Mouse (Mus musculus) right cerebral cortex, postnatal 4 days (tissue): ENCODE data around the gene 2010300C02Rik.
"Not testable (repeated sequence)": the region's sequence is repeated elsewhere in the genome, so short reads cannot be mapped to it uniquely, and the experiment has no call there.

Experiments
- DNase-seq: peaks from one replicate; pipeline ENCODE4 v3.0.0-alpha.2; 2022

The 2010300C02Rik gene

DNA sequence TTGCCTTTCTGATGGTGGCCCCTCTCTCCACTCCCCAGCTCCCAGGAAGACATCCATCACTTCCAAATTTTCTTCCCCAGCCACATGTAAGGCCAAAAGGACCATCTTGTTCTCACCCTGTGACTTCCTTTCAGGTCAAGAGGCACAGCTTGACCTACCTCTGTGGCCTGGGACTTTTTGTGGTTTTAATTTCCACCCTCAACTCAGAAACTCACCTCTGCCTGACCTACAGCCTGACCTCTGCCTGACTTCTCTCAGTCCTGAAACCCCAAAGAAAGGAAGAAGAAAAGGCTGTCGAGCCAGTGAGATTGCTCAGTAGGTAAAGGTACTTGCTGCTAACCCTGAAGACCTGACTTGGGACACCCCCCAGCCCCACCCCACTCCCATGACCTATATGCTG lies 100.3 kb downstream of the 2010300C02Rik start:
- no peak for DNase-seq

DNA sequence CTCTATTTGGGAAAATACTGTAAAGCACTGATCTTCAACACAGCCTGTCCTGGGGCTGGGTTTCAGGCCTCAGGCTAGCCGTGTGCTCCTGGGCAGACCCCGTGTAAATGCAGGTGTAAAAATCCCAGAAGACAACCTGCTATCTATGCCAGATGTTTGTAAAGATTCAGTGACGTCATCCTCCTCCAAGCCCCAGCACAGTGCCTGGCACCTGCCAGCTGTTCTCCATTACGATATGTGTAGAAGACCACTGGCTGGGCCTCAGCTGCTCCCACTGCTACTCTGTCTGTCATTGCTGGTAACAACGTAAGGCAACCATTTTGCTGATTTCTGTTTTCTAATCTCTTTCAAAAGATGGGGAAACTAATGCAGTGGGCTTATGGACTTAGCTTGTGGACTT lies 102.8 kb downstream of the 2010300C02Rik start:
- DNase-seq = no peak

DNA sequence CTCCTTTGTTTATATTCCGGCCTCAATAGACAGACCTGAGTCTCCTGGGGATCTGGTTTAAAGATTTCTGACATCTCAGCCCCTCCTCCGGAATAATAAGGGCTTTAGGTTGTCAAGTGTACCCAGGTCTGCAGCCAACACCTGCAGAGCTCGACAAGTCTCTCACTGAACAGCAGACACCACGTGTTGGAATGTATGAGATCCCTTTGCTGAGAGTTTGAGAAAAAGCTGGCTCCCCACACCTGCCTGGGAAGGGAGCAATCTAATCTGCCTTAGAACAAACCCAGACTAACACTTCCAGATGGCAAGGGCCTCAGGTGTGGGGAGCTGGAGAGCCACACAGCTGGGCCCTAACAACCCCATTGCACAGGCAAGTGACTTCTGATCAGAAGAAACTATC lies 103.3 kb downstream of the 2010300C02Rik start:
- no peak for DNase-seq

DNA sequence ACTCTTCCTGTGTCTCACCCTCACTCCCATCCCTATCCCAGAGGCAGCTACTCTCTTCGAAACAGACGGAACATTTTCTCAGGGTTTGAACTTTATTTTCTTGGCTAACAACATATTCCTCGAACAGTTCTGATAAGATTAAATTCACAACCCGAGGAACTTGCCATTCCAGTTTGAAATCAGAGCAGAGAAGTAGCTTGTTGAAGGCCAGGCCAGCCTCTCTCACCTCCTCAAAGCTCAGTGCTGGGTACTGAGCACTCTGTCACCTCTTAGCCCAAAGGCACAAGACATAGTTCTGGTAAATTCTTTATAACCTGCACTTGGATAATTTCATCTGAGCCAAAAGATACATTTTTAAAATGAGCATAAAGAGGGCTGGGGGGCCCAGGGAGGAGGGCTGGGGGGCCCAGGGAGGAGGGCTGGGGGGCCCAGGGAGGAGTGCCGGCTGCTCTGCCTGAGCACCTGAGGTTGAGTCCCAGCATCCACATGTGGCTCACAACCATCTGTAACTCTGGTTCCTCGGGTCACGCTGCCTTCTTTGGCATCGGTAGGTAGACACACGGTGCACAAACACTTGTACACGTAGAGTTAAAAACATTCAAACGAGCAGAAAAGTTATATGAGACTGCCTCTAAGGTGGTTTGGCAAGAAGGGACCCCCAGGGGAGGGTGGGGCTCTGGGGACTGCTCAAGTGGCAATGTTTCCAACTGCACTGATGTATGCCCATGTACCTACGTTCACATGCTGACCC lies 104.4 kb downstream of the 2010300C02Rik start:
- DNase-seq = no peak

DNA sequence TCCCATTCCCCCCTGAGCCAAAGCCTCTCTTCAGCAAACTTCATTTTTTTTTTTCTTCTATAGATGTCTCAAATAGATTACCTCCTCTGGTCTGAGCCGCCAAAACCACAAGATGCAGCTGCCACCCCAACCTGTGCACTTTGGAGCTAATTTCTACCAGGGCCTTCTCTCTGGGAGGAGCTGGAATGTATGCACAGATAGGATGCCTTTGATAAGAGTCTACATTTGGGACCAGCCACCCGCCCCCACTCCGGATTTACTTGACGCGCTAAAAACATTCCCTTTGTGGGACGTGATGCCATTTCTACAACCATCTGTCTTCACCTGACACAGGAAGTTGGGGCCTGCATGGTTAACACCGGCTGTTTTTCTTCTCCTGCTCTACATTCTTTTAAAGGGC lies 105.0 kb downstream of the 2010300C02Rik start:
- no peak for DNase-seq

DNA sequence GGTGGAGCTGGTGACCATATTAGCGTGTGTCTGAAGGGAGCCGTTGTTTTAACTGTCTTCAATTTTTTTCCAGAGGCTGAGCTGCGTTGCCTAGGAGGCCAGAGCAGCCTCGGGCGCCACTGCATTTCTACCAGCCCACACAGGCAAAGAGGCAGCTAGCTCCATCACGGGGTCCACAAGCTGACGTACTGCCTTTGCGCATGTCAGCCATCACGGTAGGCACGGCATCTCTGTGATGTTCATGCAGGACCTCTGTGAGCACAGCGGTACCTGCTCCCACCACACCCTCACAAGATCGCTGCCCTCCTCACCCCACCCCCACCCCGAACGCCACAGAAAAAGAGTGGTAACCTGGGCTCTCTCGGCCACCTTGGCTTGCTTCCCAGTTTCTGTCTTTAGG lies 105.8 kb downstream of the 2010300C02Rik start:
- DNase-seq = peak; percentile 16

DNA sequence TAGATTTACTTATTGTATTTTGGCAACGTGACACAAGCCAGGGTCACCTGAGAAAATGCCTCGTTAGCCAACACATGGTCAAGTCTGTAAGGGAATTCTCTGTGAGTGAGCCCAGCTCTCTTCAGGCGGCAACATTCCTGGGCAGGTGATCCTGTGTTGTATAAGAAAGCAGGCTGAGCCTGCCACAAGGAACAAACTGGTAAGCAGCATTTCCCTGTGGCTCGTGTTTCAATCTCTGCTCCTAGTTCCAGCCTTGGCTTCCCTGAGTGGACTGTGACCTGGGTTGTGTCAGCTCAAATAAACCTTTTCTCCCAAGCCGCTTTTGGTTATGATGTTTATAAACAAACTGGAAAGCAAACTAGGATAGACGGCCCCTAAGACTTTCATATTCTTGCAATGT lies 108.9 kb downstream of the 2010300C02Rik start:
- DNase-seq = no peak

DNA sequence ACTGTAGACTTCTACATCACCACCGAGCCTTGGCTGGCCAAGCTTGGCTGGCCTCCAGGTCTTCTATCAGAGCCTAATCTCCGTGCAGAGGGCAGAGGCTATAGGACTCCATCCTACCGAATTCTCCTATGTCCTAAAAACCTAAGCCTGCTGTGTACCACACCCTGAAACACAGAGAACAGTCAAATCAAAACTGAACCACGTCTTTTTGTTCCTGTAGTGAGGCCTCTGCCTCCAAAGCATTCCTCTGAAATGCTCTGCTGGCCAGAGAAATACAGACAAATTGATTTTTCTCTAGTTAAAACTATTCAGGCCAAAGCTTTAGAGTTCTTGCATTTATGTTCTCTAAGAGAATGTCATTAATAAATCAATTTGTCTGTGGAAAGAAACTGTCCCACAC lies 109.6 kb downstream of the 2010300C02Rik start:
- DNase-seq = no peak

DNA sequence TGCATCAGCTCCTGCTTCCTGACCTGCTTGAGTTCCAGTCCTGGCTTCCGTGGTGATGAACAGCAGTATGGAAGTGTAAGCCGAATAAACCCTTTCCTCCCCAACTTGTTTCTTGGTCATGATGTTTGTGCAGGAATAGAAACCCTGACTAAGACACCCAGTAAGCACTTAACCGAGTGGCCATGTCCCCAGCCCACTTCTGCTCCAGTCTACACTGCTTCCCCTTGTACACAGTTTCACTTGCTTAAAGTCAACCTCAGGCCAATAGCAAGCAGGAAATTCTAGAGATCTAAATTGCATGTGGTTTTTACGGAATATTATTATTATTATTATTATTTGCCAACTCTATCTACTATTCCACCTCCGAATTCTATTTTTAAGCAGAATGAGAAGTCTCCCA lies 114.2 kb downstream of the 2010300C02Rik start:
- not testable (repeated sequence) for DNase-seq

DNA sequence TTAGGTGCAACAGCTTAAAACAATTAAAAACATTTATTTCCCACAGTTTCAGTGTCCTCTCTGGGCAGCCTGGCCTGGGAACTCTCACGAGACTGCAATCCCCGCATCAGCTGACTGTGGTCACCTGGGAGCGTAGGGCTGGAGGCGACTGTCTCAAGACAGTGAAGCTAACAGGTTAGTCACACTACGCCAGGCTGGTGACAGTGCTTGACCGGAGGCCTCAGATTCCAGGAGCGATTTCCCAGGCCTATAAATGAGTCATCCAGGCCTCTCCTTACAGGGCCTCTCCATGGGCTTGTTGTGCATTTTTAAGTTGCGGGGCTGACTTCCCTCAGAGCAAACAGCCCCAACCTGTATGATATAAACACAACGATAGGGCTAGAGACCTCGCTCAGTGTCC lies 116.7 kb downstream of the 2010300C02Rik start:
- DNase-seq = no peak

DNA sequence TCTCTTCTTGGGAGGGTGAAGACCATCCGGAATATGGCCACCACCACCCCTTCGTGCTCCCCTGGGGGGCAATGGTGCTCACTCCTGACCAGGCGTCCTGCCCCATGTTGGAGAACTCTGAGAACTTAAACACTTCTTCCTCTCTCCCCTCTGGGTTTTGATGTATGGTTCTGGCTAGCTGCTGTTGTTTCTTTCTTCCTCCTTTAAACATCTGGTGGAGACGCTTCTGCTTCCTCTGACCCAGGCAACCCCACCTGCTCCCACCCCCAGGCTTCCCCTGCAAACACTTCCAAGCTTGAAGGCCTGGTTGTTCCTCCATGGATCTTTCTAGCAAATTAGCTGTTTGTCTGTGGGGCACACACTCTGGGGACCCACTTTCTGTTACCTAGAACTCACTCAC lies 117.6 kb downstream of the 2010300C02Rik start:
- no peak for DNase-seq

DNA sequence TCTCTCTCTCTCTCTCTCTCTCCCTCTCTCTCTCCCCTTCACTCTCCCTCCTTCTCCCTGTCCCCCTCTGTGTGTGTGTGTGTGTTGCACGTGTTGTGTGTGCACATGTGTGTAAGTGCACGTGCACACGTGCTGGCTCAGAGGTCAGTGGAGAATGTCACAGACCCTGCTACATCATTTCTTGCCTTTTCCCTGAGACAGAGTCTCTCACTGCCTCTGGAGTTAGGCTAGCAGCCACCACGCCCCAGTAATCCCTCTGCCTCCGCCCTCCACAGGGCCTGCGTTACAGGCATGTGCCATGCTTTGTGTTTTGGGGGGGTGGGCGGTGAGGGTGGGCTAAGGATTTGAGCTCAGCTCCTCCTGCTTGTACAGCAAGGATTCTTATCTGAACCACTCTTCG lies 118.4 kb downstream of the 2010300C02Rik start:
- DNase-seq = no peak

DNA sequence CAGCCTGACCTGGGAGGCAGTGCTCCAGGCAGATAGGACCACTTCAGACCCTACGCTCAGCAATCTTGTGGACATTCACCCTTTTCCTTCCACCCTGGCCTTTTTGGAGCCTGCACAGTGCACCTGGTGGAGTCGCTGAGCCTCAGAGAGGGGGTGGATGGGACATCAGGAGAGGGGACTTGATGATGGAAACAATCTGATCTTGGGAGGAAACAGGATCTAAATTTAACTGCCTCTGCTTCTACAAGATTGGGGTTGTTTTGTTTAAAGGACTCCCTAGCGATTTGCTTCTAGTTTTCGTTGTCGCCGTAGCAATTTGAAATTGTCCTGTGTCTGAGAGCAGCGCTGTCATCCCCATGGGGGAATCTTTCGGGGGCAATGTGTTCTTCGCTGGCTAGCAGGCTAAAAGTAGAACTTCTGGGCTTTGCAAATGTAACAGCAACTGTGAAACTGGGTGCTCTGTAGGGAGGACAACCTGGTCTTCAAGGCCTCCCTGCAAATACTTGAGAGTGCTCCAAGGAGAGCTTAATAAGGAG lies 119.2 kb downstream of the 2010300C02Rik start:
- no peak for DNase-seq

DNA sequence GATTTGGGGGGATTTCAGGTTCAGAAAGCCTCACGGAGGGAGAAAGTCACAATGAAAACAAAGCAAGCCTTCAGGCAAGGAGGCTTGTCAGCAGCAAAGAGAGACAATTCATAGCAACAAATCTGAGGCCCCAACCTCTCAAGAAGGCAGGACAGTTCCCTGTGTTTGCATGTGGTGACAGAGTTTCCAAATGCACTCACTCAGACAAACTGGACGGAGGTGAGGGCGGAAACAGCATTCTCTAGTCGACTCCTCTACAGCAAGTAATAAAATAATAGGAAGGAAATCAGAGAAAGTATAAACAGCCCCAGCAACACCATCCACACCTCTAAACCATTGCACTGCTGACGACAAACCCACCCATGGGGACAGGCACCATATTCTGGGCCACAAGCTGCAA lies 120.9 kb downstream of the 2010300C02Rik start:
- no peak for DNase-seq

DNA sequence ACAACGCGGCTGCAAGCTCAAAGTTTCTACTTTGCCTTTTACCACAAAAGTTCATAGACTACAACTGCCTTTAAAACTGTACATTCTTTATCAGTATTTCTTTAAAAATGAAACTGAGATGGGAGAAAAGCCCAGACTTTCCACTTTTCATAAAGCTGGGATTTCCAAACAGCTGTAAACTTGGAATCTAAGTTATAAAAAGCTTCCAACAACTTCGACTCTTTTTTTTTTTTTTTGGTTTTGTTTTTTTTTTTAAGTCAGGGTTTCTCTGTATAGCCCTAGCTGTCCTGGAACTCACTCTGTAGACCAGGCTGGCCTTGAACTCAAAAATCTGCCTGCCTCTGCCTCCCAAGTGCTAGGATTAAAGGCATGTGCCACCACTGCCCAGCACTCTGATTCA lies 125.1 kb downstream of the 2010300C02Rik start:
- not testable (repeated sequence) for DNase-seq

DNA sequence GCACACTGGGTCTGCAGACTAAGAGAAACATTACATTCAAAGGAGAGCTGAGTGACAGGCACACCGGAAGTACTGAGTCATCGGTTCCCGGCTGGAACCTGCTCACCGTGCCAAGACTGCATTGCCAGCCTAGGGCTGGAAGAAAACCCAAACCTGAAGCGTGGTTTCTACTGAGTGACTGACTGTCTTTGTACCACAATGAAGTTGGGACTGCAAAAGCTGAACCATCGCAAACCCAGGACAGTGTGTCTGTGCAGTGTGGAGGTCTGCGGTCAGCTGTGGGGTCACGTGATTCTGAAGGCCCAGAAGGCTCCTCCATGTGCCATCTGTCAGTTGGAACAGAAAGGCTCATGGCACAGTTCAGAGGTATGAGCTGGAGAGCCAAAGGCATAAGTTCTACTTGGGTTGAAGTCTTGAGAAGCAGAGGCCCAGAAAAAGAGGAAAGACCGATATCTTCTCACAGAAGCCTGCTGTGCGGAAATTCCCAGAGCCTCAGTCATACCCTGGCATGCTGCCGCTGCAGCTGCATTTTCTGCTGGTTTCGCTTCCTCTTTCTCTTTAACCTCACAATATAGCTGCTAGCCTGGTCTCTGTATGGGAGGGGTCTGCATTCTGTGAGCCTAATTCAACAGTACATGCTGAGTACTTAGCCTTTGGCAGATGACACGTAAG lies 133.9 kb downstream of the 2010300C02Rik start:
- no peak for DNase-seq

DNA sequence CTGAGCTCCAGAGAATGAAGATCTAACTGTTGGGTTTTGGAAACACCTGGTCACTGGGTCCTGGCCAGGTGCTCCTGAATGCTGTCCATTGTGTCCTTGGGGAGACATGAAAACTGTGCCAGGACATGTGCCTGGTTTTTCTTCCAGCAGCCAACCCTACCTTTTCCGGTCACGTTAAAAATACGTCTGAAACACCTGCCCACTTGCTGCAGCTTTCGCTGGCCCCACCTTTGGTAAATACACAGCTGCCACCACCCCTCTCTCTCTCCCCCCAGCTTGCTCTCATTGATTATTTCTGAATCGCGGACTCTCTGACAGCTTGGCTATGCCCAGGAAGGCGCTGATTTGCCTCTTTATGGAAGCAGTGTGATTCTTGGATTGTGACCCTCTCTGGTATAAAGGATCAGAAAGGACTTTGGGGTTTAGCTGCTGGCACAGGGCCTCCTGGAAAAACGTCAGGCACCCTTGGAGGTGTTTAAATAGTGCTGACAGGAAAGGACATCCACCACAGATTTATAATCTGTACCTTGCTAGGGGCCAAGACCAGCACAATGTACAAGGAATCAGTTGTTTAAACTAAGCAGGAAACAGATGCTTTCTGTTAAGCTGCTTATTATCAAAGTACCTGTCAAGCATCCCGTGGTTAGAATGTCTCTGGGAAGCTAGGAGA lies 136.0 kb downstream of the 2010300C02Rik start:
- no peak for DNase-seq

DNA sequence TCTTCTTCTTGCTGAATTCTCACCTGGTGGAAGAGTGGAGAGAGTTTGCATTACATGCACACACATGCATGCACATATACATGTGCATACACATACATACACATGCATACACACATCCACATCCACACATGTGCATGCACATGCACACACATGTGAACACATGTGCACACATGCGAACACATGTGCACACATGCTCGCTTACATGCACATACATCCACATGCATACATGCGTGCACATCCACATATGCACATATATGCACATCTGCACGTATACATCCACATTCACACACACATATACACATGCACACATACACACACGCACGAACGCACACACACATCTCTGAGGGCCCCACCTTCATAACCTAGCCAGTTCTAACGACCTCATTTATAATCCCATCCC lies 136.7 kb downstream of the 2010300C02Rik start:
- DNase-seq = no peak

DNA sequence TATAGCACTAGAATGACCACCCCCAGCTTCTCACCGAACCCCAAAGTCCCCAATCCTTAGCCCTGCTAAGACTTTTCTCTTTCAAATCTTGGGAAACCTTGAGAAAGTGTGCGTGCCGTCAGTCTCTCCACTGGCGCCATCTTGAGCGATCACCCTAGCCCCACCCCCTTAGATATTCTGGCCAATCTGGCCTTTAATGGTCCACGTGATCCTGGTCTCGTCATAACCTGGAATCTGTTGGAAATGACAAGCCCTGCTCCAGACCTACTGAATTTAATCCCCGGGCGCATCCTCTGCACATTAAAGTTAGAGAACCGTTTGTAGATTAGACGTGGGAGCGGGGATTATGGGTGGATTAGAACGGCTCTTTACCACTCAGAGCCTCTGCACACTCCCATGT lies 140.2 kb downstream of the 2010300C02Rik start:
- no peak for DNase-seq

DNA sequence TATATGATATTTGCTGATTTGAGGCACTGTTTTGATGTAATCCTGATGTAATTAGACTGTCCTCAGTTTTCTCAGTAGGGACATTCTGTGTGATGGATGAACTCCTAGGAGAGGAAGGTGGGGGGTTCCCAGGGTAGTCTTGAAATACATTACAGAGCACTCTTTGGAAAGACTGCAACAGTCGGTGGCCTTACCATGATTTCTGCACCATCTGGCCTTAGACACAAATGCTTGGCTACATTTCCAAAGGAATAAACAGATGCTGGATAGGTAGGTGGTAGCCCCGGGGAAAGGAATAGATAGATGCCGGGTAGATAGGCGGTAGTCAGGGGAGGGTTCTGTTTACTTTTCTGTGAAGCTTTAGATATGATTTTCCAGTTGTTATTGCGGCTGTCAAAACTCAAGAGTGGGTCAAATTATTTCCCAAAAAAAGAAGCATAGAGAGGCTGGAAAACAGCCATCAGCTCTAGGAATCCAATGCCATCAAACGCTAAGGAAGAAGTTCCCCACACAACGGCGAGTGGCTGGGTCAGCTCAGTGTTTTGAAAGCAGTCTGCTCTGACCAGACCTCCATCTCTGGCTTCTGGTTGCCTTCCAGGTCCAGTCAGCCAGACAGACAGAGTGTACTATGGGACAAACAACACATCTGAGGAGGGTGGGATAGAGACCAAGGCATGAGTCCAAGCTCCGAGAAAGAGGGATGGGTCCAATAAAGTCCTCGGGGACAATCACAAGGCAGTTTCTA lies 147.2 kb downstream of the 2010300C02Rik start:
- DNase-seq = no peak

DNA sequence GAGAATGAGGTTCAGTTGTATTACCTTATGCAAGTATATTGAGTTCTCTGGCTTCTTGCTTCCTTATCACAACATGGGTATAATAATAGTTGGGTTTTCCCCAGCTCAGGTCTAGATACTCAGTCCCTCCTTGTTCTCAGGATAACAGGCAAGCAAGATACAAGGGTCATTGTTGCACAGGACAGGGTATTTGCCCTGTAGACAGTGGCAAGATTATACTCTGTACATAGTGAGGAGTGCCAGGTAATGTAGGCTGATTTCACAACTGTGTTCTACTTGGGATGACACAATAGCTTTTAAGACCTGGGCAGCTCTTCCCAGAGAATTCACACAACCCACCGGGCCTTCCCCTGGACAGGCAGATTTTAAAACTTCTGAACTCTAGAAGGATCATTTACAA lies 151.5 kb downstream of the 2010300C02Rik start:
- DNase-seq = no peak

DNA sequence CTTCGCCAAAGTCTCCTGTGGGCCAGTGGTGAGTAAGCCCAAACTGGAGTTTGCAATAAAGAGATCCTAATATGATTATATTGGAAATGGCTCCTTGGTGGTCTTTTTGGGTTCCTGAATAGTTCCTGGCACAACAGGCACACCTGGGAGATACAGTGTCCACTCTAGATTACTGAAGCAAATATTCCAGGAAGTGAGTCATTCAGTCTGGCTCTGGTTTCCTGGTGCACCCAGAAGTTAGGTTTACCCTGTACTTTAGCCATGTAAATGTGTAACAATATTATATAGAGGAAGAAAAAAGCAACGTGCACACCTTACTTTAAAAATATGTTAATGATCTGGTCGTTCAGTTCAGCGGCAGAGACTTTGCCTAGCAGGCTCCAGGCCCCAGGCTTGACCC lies 153.1 kb downstream of the 2010300C02Rik start:
- no peak for DNase-seq

DNA sequence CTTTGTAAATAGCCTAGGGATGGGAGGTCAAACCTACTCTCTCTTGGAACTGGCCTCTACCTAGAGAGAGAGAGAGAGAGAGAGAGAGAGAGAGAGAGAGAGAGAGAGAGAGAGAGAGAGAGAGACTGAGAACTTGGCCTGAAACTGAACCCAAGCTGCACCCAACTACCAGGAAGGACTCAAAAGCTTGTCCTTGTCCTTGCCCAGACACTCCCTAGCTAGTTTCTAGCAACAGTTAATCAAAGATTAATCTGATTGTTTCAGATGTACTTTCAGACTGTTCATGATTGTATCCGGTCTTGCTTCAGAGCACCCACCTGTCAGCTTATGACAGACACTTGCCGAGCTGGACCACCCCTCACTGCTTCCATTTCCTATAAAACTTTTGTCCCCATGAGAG lies 153.5 kb downstream of the 2010300C02Rik start:
- no peak for DNase-seq
